Mouse (Mus musculus): ENCODE measurements at regions not wholly inside any gene's neighbourhood (a gene's known extent, or its start where the extent isn't known, plus 50 kb on each side); places are given as distances from the start of the nearest gene placed in this dataset.

DNA sequence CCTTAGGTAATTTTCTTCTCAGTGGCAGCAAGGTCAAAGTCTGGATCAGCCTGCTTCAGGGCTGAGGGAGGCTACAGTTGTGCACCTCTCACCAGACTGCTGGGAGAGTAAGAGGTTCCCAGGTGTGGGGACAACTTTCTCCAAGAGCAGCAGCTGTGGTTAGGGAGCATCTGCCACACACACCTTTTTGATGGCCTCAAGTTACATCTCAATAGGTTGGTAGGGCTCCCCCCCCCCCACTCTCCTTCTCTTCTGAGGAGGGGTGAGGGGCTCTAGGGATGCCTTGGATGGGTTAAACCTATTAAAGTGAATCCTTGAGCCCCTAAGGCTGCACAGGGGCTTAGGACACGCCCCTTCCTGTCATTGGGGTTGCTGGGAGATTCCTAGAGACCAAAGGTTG is 94.7 kb upstream of the Ccnd1 start:
- DNase-seq (ENCODE audit: extremely low read depth), result no peak
- no peak for TF ChIP-seq SIN3A (IDR thresholded peaks at IDR 0.05; ENCODE audit: low read length)
- TF ChIP-seq JUN (IDR thresholded peaks at IDR 0.05; ENCODE audit: insufficient read depth, low read depth, low read length), result no peak
- dilution Hi-C loops (cut with MboI; ENCODE audit: extremely low pct_ligation_motif_present, extremely low pct_unique_long_range_greater_than_20kb, low sequenced_read_pairs), result no loop called here

DNA sequence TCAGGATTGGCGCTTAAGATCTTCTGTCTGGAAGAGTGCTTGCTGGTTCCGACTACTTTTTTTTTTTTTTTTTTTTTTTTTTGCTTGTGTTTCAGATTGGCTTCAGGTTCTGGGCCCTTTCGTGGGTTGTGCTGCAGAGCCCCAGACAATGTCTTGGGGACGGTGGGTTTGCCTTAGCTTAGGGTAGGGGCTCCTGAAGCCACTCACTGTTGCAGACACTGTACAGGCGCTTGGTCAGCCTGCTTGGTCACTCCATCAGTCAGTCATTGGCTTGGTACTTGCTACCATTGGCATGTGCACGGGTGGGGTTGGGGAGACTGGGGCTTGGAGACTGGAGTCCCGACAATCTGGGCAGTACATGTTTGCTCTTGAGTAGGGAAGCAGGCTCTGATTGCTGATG is 91.5 kb upstream of the Ccnd1 start:
- H3K9me3 ChIP-seq (replicated peaks; ENCODE audit: low read length), result no peaks in the 10 kb centered on the region
- no peaks in the 10 kb centered on the region for H3K79me2 ChIP-seq (replicated peaks; ENCODE audit: control insufficient read depth, extremely low read depth, insufficient read depth, poor library complexity, severe bottlenecking)
- in situ Hi-C loops (cut with MboI; ENCODE audit: low pct_ligation_motif_present, low pct_unique_long_range_greater_than_20kb, low sequenced_read_pairs) (no loop called here), dilution Hi-C loops (cut with MboI; ENCODE audit: extremely low pct_ligation_motif_present, extremely low pct_unique_long_range_greater_than_20kb, low sequenced_read_pairs) (no loop called here)
- H3K27ac ChIP-seq (ENCODE audit: insufficient read depth, low read depth), result no peak overlapping the region
- no peak overlapping the region for H3K4me2 ChIP-seq (ENCODE audit: insufficient read depth, low read depth, poor library complexity, severe bottlenecking)
- H3K9ac ChIP-seq (ENCODE audit: insufficient read depth, low read depth), result no peak overlapping the region
- no peak overlapping the region for H3K4me3 ChIP-seq (replicated peaks in 1 of 3; ENCODE audit: low read depth in 2 of 3, low read length in 2 of 3, poor library complexity in 1 of 3)
- H3K4me1 ChIP-seq (ENCODE audit: control insufficient read depth in 1 of 2, insufficient read depth in 2 of 2), result peaks cover 15 to 49% of the 10 kb centered on the region in 2 experiments
- no peaks in the 10 kb centered on the region for H3K36me3 ChIP-seq (replicated peaks in 1 of 2; ENCODE audit: control insufficient read depth in 1 of 2, insufficient read depth in 1 of 2, low read length in 1 of 2)
- TF ChIP-seq MXI1 (IDR thresholded peaks at IDR 0.05; ENCODE audit: low read depth, low read length) (no peak), EP300 (IDR thresholded peaks at IDR 0.05; ENCODE audit: low read length) (no peak), GABPA (IDR thresholded peaks at IDR 0.05; ENCODE audit: insufficient replicate concordance, low read depth, low read length) (no peak), ZNF384 (IDR thresholded peaks at IDR 0.05; ENCODE audit: low read depth, low read length) (peak; percentile 50; the same call in 1 of the 2 replicates), IRF4 (IDR thresholded peaks at IDR 0.05; ENCODE audit: low read depth, low read length) (no peak), MAX (IDR thresholded peaks at IDR 0.05; ENCODE audit: low read length) (no peak), RCOR1 (conservative IDR thresholded peaks at IDR 0.05; ENCODE audit: low read depth, low read length) (no peak)
- peaks cover 62% of the 10 kb centered on the region for H3K27me3 ChIP-seq (replicated peaks)
- DNase-seq (ENCODE audit: extremely low read depth), result no peak

More for the DNA sequence above, 94.7 kb upstream of the Ccnd1 start:
- Histone ChIP-seq H3K4me3 (replicated peaks in 1 of 3; ENCODE audit: low read depth in 2 of 3, low read length in 2 of 3, poor library complexity in 1 of 3) (no peak overlapping the region), H3K9me3 (replicated peaks; ENCODE audit: low read length) (peaks cover 17% of the 10 kb centered on the region), H3K27me3 (replicated peaks) (peaks cover 82% of the 10 kb centered on the region), H3K79me2 (replicated peaks; ENCODE audit: control insufficient read depth, extremely low read depth, insufficient read depth, poor library complexity, severe bottlenecking) (no peaks in the 10 kb centered on the region), H3K9ac (ENCODE audit: insufficient read depth, low read depth) (no peak overlapping the region), H3K4me2 (ENCODE audit: insufficient read depth, low read depth, poor library complexity, severe bottlenecking) (no peak overlapping the region), H3K4me1 (ENCODE audit: control insufficient read depth in 1 of 2, insufficient read depth in 2 of 2) (peaks cover 8 to 24% of the 10 kb centered on the region in 2 experiments), H3K36me3 (replicated peaks in 1 of 2; ENCODE audit: control insufficient read depth in 1 of 2, insufficient read depth in 1 of 2, low read length in 1 of 2) (no peaks in the 10 kb centered on the region), H3K27ac (ENCODE audit: insufficient read depth, low read depth) (no peak overlapping the region)
- in situ Hi-C loops (cut with MboI; ENCODE audit: low pct_ligation_motif_present, low pct_unique_long_range_greater_than_20kb, low sequenced_read_pairs), result no loop called here

DNA sequence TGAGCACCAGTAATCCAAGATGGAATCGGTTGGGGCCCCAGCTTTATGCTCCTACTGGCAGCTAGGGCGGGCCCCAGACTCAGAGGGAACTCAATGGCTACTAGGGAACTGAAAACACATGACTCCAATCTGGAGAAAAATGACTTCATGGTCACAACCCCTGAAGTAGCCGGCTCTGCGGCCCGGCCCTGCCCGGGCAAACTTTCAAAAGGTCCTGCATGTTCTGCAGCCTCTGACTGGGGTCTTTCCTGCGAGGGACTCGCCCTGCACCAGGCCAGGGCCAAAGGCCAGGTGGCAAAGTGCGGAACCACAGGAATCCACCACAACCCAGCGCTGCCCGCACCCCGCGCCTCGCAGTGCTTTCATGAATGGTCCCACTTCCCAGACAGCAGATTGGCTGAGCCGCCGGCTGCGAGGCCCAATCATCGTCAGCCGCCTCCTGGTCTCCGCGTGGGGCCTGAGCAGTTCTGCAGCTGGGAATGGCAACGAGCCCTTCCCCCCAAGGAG is 91.0 kb upstream of the Ccnd1 start:
- no peak overlapping the region for H3K9ac ChIP-seq (ENCODE audit: insufficient read depth, low read depth)
- no peak for TF ChIP-seq ELF1 (IDR thresholded peaks at IDR 0.05; ENCODE audit: low read depth, low read length)
- peak; percentile 41; the same call in 1 of the 2 replicates for TF ChIP-seq IRF4 (IDR thresholded peaks at IDR 0.05; ENCODE audit: low read depth, low read length)
- no peaks in the 10 kb centered on the region for H3K36me3 ChIP-seq (replicated peaks in 1 of 2; ENCODE audit: control insufficient read depth in 1 of 2, insufficient read depth in 1 of 2, low read length in 1 of 2)
- H3K27ac ChIP-seq (ENCODE audit: insufficient read depth, low read depth), result no peak overlapping the region
- H3K4me2 ChIP-seq (ENCODE audit: insufficient read depth, low read depth, poor library complexity, severe bottlenecking), result peak overlapping the region; percentile 18; the same call in 1 of the 2 replicates
- in situ Hi-C loops (cut with MboI; ENCODE audit: low pct_ligation_motif_present, low pct_unique_long_range_greater_than_20kb, low sequenced_read_pairs), result no loop called here
- H3K4me3 ChIP-seq (replicated peaks in 1 of 3; ENCODE audit: low read depth in 2 of 3, low read length in 2 of 3, poor library complexity in 1 of 3), result no peak overlapping the region
- peaks cover 56% of the 10 kb centered on the region for H3K27me3 ChIP-seq (replicated peaks)
- DNase-seq (ENCODE audit: extremely low read depth), result peak; percentile 22
- no peaks in the 10 kb centered on the region for H3K79me2 ChIP-seq (replicated peaks; ENCODE audit: control insufficient read depth, extremely low read depth, insufficient read depth, poor library complexity, severe bottlenecking)
- dilution Hi-C loops (cut with MboI; ENCODE audit: extremely low pct_ligation_motif_present, extremely low pct_unique_long_range_greater_than_20kb, low sequenced_read_pairs), result no loop called here
- no peaks in the 10 kb centered on the region for H3K9me3 ChIP-seq (replicated peaks; ENCODE audit: low read length)
- peaks cover 16 to 54% of the 10 kb centered on the region in 2 experiments for H3K4me1 ChIP-seq (ENCODE audit: control insufficient read depth in 1 of 2, insufficient read depth in 2 of 2)
